Mouse (Mus musculus) neural tube, embryonic 13.5 days (tissue): Measurements from ENCODE around the gene Cep41. TPM values are rescaled to one million over a fixed set of nuclear protein-coding genes. Genes with fewer than 3 reads are reported as not detected.
A peak's percentile ranks its signal among the peaks of the same experiment; 100 is the strongest.

Source experiments
- ATAC-seq: fragments of 200-750 bp; cut with Nextera tagmentation; 2 replicates; pipeline ENCODE4 v1.8.0; 2017; ENCODE audit warnings: low read depth, mild to moderate bottlenecking, moderate TSS enrichment, moderate library complexity
- H3K27ac ChIP-seq: fragments of 300-500 bp; sonication (generic); replicated peaks from 2 replicates; pipeline ENCODE4 v1.5.1; 2015; ENCODE audit warnings: moderate library complexity, mild to moderate bottlenecking, inconsistent platforms
- H3K27me3 ChIP-seq: fragments of 300-500 bp; sonication (generic); 2 replicates; pipeline ENCODE4 v1.6.1; 2015; ENCODE audit warnings: mild to moderate bottlenecking, inconsistent platforms
- H3K36me3 ChIP-seq: fragments of 300-500 bp; sonication (generic); 2 replicates; pipeline ENCODE4 v1.6.1; 2015; ENCODE audit warnings: mild to moderate bottlenecking, inconsistent platforms
- H3K4me1 ChIP-seq: fragments of 300-500 bp; sonication (generic); replicated peaks from 2 replicates; pipeline ENCODE4 v1.6.1; 2015; ENCODE audit warnings: inconsistent platforms
- H3K4me2 ChIP-seq: fragments of 300-500 bp; sonication (generic); 2 replicates; pipeline ENCODE4 v1.6.1; 2015; ENCODE audit warnings: inconsistent platforms, mild to moderate bottlenecking, moderate library complexity
- H3K4me3 ChIP-seq: fragments of 300-500 bp; sonication (generic); 2 replicates; pipeline ENCODE4 v1.5.1; 2015; ENCODE audit warnings: mild to moderate bottlenecking, inconsistent platforms
- H3K9ac ChIP-seq: fragments of 300-500 bp; sonication (generic); 2 replicates; pipeline ENCODE4 v1.6.1; 2015; ENCODE audit warnings: moderate library complexity, mild to moderate bottlenecking, inconsistent platforms
- H3K9me3 ChIP-seq: fragments of 300-500 bp; sonication (generic); 2 replicates; pipeline ENCODE4 v1.6.1; 2016; ENCODE audit warnings: inconsistent platforms
- WGBS: fragments of 180-500 bp; shearing (Covaris S2); methylation state at CpG from one replicate; pipeline ENCODE4 v1.1.7; 2015; 5-methylcytosine and 5-hydroxymethylcytosine counted together
- microRNA counts: library from miRNA; unstranded; fragments of <30 nt; microRNA quantifications from one replicate; lab custom pipeline; 2016
- microRNA-seq: library from miRNA; unstranded; fragments of <30 nt; microRNA quantifications from one replicate; pipeline ENCODE4, GENCODE M21; 2016
- polyA plus RNA-seq: library from polyadenylated mRNA; unstranded; fragments of >200 nt; fragmentation: Nextera tagmentation; extraction: Ambion mirVana; gene quantifications from 2 replicates; pipeline ENCODE4 v1.2.1, GENCODE M21; 2015

The Cep41 gene
- polyA plus RNA-seq, 1 experiment from 2014 or later, result 12.2 TPM

DNA sequence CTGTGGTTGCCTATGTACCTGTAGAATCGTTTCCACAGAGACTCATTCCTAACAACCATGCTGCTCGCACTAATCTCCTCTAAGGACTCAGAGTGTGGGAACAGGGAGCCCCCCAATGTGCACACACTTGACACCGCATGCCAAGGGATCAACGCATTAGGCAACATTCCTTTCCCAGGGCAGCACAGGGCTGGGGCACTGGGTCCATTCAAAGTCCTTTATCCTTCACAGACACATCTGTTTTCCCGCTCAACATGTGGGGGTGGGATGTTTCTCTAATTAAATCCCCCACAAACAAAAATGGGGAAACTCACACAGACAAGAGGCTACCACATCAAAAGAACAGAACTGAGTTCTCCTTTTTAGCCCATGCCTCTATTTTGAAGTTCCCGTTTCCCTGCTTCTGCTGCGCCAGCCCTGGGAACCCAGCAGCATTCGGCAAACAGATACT, 77.0 kb downstream of the Cep41 start:
- WGBS, result 1% methylated on average over 8 of the region's 8 CpGs

DNA sequence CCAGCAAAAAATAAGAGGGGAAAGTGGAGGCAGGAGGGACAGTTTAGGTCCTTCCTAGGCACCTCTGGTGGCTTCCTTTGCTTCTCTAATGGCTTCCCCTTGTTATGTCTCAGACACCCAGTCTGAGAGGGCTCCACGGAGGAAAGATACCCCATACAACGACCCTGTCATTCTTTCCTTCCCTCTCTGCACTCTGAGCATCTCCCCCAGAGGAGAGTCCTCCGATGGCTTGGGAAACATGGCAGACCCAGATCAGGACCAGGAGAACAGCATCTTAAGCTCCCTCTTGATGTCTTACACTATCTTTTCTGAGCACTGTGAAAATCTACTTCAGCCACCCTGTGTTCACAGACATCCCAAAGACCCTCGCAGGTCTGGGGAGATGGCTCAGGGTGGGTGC, 77.8 kb downstream of the Cep41 start:
- H3K27ac ChIP-seq, result no peak overlapping the region
- peaks cover 52% of the 10 kb centered on the region for H3K4me1 ChIP-seq
- no peak overlapping the region for H3K4me3 ChIP-seq
- H3K9me3 ChIP-seq, result no peaks in the 10 kb centered on the region
- H3K36me3 ChIP-seq, result no peaks in the 10 kb centered on the region
- H3K4me2 ChIP-seq, result no peak overlapping the region
- H3K27me3 ChIP-seq, result no peaks in the 10 kb centered on the region
- H3K9ac ChIP-seq, result no peak overlapping the region
- no peak for ATAC-seq
- WGBS, result 23% methylated on average over 4 of the region's 4 CpGs

More for the DNA sequence above, 77.0 kb downstream of the Cep41 start:
- no peak for ATAC-seq
- H3K9me3 ChIP-seq, result no peaks in the 10 kb centered on the region
- no peak overlapping the region for H3K4me3 ChIP-seq
- H3K27ac ChIP-seq, result peak overlapping the region; percentile 81
- H3K36me3 ChIP-seq, result no peaks in the 10 kb centered on the region
- H3K27me3 ChIP-seq, result no peaks in the 10 kb centered on the region
- H3K4me1 ChIP-seq, result peaks cover 52% of the 10 kb centered on the region
- H3K4me2 ChIP-seq, result peak overlapping the region; percentile 56
- H3K9ac ChIP-seq, result 0 out of 2 replicates have a peak overlapping the region, but pooled peaks have one; percentile 8

DNA sequence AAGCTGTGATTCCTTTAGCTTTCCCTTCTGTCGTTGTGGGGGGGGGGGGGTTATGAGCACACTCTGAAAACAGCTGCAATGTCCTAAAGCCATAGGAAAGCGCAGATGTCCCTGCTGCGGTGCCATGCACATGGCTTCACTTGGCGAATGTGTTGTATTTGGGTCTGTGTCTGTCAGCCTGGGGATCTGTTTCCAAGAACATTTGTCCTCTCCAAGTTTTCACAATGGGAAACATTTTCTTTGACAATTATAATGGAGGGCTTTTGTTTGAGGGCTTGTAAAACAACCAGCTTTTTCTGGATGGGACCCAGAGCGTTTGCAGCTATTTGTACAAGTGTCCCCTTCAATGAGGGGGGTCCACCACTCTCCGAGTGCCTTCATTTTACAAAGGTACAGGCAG, 79.3 kb downstream of the Cep41 start:
- no peak for ATAC-seq
- H3K9me3 ChIP-seq, result no peaks in the 10 kb centered on the region
- H3K27me3 ChIP-seq, result no peaks in the 10 kb centered on the region
- H3K4me2 ChIP-seq, result no peak overlapping the region
- H3K9ac ChIP-seq, result no peak overlapping the region
- no peak overlapping the region for H3K27ac ChIP-seq
- no peaks in the 10 kb centered on the region for H3K36me3 ChIP-seq
- no peak overlapping the region for H3K4me3 ChIP-seq
- peaks cover 52% of the 10 kb centered on the region for H3K4me1 ChIP-seq
- WGBS, result 51% methylated on average over 6 of the region's 6 CpGs

DNA sequence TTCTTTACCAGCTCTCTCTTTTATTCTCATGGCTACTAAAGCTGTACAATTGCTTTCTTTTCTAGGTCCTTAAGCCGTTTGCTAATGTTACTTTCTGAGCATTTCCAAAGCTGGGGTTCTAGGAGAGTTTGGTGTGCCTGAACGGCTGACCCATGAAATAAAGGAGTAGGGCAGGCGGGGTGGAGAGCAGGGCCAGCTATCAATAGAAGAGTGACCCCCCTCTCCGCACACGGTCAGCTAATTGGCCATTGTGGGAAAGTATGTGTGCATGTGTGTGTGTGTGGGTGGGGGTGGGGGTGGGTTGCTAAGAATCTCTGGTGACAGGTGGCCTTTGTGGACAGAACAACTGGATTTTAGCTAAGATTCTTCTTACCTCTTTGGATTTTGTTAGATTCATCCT, 82.3 kb downstream of the Cep41 start:
- Histone ChIP-seq H3K4me1 (peaks cover 23% of the 10 kb centered on the region), H3K27ac (no peak overlapping the region), H3K4me3 (no peak overlapping the region), H3K9me3 (no peaks in the 10 kb centered on the region), H3K4me2 (no peak overlapping the region), H3K36me3 (no peaks in the 10 kb centered on the region), H3K27me3 (no peaks in the 10 kb centered on the region), H3K9ac (no peak overlapping the region)
- ATAC-seq, result no peak
- WGBS, result 25% methylated on average over 5 of the region's 5 CpGs

DNA sequence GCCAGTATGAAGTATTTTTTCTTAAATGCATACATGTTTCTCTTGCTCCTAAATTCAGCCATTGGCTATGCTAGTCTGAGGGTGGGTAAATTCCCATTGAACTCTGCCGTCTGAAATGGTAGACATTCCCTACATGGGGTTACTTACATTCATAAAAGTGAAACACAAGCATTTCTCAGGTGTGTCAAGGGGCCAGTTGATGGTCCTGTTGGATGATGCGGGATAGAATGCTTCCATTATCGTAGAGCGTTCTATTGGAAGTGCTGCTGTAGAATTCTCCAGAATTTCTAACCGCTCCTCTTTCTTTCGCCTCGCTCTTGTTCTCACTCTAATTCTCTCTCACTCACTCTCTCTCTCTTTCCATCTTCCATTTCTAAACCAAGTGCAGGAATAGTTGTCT, 82.8 kb downstream of the Cep41 start, which contains the start of gene Cpa5:
Gene Cpa5, plus strand, starts transcription at position 301 of the 400 bp plus-strand sequence.
- Histone ChIP-seq H3K4me3 (no peak within 1 kb of the TSS), H3K9ac (no peak within 1 kb of the TSS), H3K36me3 (no peaks in the 10 kb centered on the region), H3K4me1 (peaks cover 18% of the 10 kb centered on the region), H3K9me3 (no peaks in the 10 kb centered on the region), H3K4me2 (no peak within 1 kb of the TSS), H3K27me3 (no peaks in the 10 kb centered on the region), H3K27ac (no peak within 1 kb of the TSS)
- ATAC-seq, result no peak
- whole genome bisulfite sequencing, result 86% methylated on average over 7 of the region's 7 CpGs

DNA sequence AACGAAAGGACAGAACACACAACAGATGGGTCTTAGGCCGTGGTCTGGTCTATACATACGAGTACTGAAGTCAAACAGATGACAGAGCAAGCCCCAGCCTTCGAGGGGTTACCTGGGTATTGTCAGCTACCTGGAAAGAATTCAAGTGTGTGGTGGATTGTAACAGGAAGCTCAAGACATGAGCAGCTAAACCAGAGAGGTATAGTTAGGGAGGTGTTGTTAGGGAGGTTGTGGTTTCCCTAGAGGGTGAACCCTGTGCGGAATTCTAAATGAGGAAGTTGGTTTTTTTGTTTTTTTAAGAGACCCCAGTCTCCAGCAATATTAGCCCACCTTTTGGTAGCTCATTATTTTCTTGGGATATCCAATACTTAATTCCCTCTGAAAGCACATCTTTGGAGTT, 87.9 kb downstream of the Cep41 start:
- 89% methylated on average over 5 of the region's 5 CpGs for WGBS
- ATAC-seq, result no peak

DNA sequence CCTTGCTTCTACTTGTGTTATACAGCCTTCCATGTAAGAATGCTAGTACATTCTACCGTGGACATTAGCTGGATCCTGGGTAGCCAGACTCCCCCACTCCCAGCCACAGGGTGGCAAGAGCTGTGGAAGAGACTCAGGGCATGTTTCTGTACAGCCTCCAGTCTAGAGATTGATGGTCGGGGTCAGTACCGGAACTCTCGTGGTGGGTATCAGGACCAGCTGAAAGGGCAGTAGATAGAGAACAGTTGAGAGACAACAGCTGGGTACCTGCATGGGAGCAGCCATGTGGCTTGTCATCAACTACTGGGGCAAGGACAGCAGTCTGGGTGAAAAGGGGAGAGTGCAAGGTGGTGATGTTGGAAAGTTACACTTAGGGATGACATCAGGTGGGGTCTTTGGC, 88.4 kb downstream of the Cep41 start:
- no peak for ATAC-seq
- no peaks in the 10 kb centered on the region for H3K9me3 ChIP-seq

More for the DNA sequence above, 87.9 kb downstream of the Cep41 start:
- Histone ChIP-seq H3K27ac (no peak overlapping the region), H3K4me2 (no peak overlapping the region), H3K4me1 (peaks cover 6% of the 10 kb centered on the region; the same call in 1 of the 2 replicates), H3K4me3 (no peak overlapping the region), H3K9me3 (no peaks in the 10 kb centered on the region), H3K27me3 (no peaks in the 10 kb centered on the region), H3K36me3 (no peaks in the 10 kb centered on the region), H3K9ac (no peak overlapping the region)

DNA sequence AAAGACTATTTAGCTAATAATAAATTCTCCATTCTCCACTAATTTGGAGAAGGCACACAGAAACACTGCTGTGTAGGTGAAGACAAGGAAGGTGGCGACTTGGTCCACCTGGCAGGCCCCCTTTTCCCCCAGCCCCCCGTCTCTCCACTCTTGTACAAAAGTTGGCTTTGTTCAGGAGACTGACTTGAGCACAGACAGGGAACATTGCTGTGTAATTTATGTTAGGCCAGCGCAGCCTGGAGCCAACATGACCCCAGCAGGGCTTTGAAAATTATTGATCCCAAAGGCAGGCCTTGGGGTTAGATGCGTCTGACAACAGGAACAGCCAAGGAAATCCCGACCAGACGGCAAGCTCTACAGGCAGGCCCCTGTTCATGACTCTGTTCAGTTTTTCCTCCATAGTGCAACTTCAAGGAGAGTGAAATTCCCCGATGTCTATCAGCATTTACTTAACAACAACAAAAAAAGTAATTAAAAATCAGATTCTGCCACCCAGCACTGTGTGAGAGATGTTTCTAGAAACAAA, 89.1 kb downstream of the Cep41 start:
- peaks cover 6% of the 10 kb centered on the region; the same call in 1 of the 2 replicates for H3K4me1 ChIP-seq
- H3K36me3 ChIP-seq, result no peaks in the 10 kb centered on the region
- no peak overlapping the region for H3K4me2 ChIP-seq
- H3K4me3 ChIP-seq, result no peak overlapping the region
- ATAC-seq, result no peak
- no peak overlapping the region for H3K9ac ChIP-seq
- WGBS, result 25% methylated on average over 7 of the region's 7 CpGs
- H3K9me3 ChIP-seq, result no peaks in the 10 kb centered on the region
- H3K27me3 ChIP-seq, result no peaks in the 10 kb centered on the region
- no peak overlapping the region for H3K27ac ChIP-seq

More for the DNA sequence above, 88.4 kb downstream of the Cep41 start:
- Histone ChIP-seq H3K4me1 (peaks cover 6% of the 10 kb centered on the region; the same call in 1 of the 2 replicates), H3K4me3 (no peak overlapping the region), H3K27ac (no peak overlapping the region), H3K4me2 (no peak overlapping the region), H3K9ac (no peak overlapping the region), H3K27me3 (no peaks in the 10 kb centered on the region), H3K36me3 (no peaks in the 10 kb centered on the region)
- WGBS, result 87% methylated on average over 4 of the region's 4 CpGs

MicroRNA genes within 50 kb of the gene (microRNA counts, 519-probe panel; counts per million panel counts)
- microRNA mmu-miR-335-3p (lab: Ali Mortazavi, UCI) (3,448 counts per million, percentile 47 among the panel's probes with 10 or more counts), microRNA mmu-miR-335-5p (lab: Ali Mortazavi, UCI) (5,289 counts per million, percentile 90 among the panel's probes with 10 or more counts)

Small RNAs within 50 kb of the gene (microRNA-seq; reads per million reads assigned to microRNA genes)
- 24,908 reads per million, percentile 98 among the genes with 10 or more reads in this experiment for gene Mir335

Other genes with a start within 250 kb of the Cep41 start
- gene Tmem209, start 184.0 kb downstream of the Cep41 start, polyA plus RNA-seq, result 28.3 and 28.4 TPM in 2 replicates
- not detected in 2 replicates for gene Ssmem1, start 183.9 kb downstream of the Cep41 start, polyA plus RNA-seq
- gene Cpa2, start 152.2 kb downstream of the Cep41 start, polyA plus RNA-seq, result 6.2 and 7.8 TPM in 2 replicates
- 0.59 and 0.87 TPM in 2 replicates for gene Cpa4, start 125.4 kb downstream of the Cep41 start, polyA plus RNA-seq
- not detected in 2 replicates for gene Cpa5, start 82.7 kb downstream of the Cep41 start, polyA plus RNA-seq
- gene Cpa1, start 54.5 kb downstream of the Cep41 start, polyA plus RNA-seq, result 0.25 and 0.52 TPM in 2 replicates
- 431 and 546 TPM in 2 replicates for gene Mest, start 29.8 kb upstream of the Cep41 start, polyA plus RNA-seq
- 27.6 and 29.7 TPM in 2 replicates for gene Copg2, start 203.0 kb upstream of the Cep41 start, polyA plus RNA-seq
- 0.39 TPM in 1 of 2 replicates, not detected in the other for gene Tsga13, start 221.8 kb upstream of the Cep41 start, polyA plus RNA-seq